Mouse (Mus musculus) kidney, adult 2 months (tissue): Measurements from ENCODE around the gene Ntm. TPM values are rescaled to one million over a fixed set of nuclear protein-coding genes. Genes with fewer than 3 reads are reported as not detected.

ENCODE experiments used
- DNase-seq: peaks from one replicate; pipeline ENCODE4 v3.0.0; 2021
- H3K27ac ChIP-seq: fragments of 200-500 bp; 2 replicates; pipeline ENCODE4 v1.5.1; 2012; ENCODE audit warnings: low read depth, low read length, control low read depth, inconsistent platforms; ENCODE audit not compliant: insufficient read depth
- H3K27me3 ChIP-seq: fragments of 200-500 bp; replicated peaks from 2 replicates; pipeline ENCODE4 v1.6.1; 2012; ENCODE audit warnings: mild to moderate bottlenecking, moderate library complexity, low read length, inconsistent platforms; ENCODE audit not compliant: control insufficient read depth, insufficient read depth
- H3K36me3 ChIP-seq: fragments of 200-500 bp; 2 replicates; pipeline ENCODE4 v1.6.1; 2012; ENCODE audit warnings: mild to moderate bottlenecking, moderate library complexity, low read length, inconsistent platforms; ENCODE audit not compliant: control insufficient read depth, insufficient read depth
- H3K4me1 ChIP-seq: fragments of 200-500 bp; 2 replicates; pipeline ENCODE4 v1.6.1; 2011; ENCODE audit warnings: low read length; ENCODE audit not compliant: control insufficient read depth, insufficient read depth
- H3K4me3 ChIP-seq: fragments of 200-500 bp; 2 replicates; pipeline ENCODE4 v1.5.1; 2011; ENCODE audit warnings: mild to moderate bottlenecking, low read depth, low read length, control low read depth; ENCODE audit not compliant: insufficient read depth
- CTCF ChIP-seq: fragments of 200-500 bp; conservative IDR thresholded peaks from 2 replicates; pipeline ENCODE4 v1.5.1; 2011; ENCODE audit warnings: low read depth, mild to moderate bottlenecking, control low read depth, low read length, moderate library complexity, mixed read lengths; ENCODE audit not compliant: insufficient read depth, insufficient read length
- POLR2A ChIP-seq: fragments of 200-500 bp; IDR thresholded peaks from one replicate; pipeline ENCODE4 v1.6.1; 2011; ENCODE audit warnings: low read depth, low read length, control low read depth
- WGBS: fragments of 180-500 bp; shearing (Covaris S2); methylation state at CpG from one replicate; pipeline ENCODE4 v1.1.7; 2018; 5-methylcytosine and 5-hydroxymethylcytosine counted together
- polyA plus RNA-seq: library from polyadenylated mRNA; depleted of rRNA; stranded (reverse); fragments of >200 nt; gene quantifications from 2 replicates; pipeline ENCODE4 v1.2.3, GENCODE M21; 2012

Ntm gene
- polyA plus RNA-seq, 1 experiment = 0.74 TPM

- Histone ChIP-seq H3K27ac (no peak overlapping the region), H3K27me3 (no peaks in the 10 kb centered on the region), H3K4me1 (no peaks in the 10 kb centered on the region), H3K36me3 (no peaks in the 10 kb centered on the region), H3K4me3 (no peak overlapping the region)
- WGBS = 49% methylated on average over 3 of the region's 3 CpGs
- no peak for DNase-seq
- TF ChIP-seq CTCF (no peak), POLR2A (no peak)
Observed at GRCm38 (mm10) chr9:29523221-29523620, 439.7 kb downstream of the Ntm start.

- WGBS = 32% methylated on average over 2 of the region's 2 CpGs
Observed at GRCm38 (mm10) chr9:29519181-29519580, 443.8 kb downstream of the Ntm start.

GRCm38 (mm10) chr9:29516688-29517087, 446.3 kb downstream of the Ntm start:
- TF ChIP-seq CTCF (no peak), POLR2A (no peak)
- no peaks in the 10 kb centered on the region for H3K27me3 ChIP-seq
- no peaks in the 10 kb centered on the region for H3K36me3 ChIP-seq
- no peak overlapping the region for H3K27ac ChIP-seq
- no peaks in the 10 kb centered on the region for H3K4me1 ChIP-seq
- H3K4me3 ChIP-seq = no peak overlapping the region
- no peak for DNase-seq
- WGBS = 57% methylated on average over 2 of the region's 2 CpGs

More at GRCm38 (mm10) chr9:29519181-29519580, 443.8 kb downstream of the Ntm start:
- H3K27me3 ChIP-seq = no peaks in the 10 kb centered on the region
- no peaks in the 10 kb centered on the region for H3K36me3 ChIP-seq
- TF ChIP-seq POLR2A (no peak), CTCF (no peak)
- no peak overlapping the region for H3K27ac ChIP-seq
- no peaks in the 10 kb centered on the region for H3K4me1 ChIP-seq
- no peak for DNase-seq
- no peak overlapping the region for H3K4me3 ChIP-seq

GRCm38 (mm10) chr9:29514588-29515356, 448.2 kb downstream of the Ntm start:
- 58% methylated on average over 17 of the region's 17 CpGs for WGBS
- DNase-seq = no peak
- Histone ChIP-seq H3K27ac (no peak overlapping the region), H3K36me3 (no peaks in the 10 kb centered on the region), H3K4me1 (no peaks in the 10 kb centered on the region), H3K4me3 (no peak overlapping the region), H3K27me3 (no peaks in the 10 kb centered on the region)
- TF ChIP-seq POLR2A = no peak
- TF ChIP-seq CTCF = no peak

GRCm38 (mm10) chr9:29496002-29496401, 466.9 kb downstream of the Ntm start:
- Histone ChIP-seq H3K4me1 (no peaks in the 10 kb centered on the region), H3K4me3 (no peak overlapping the region), H3K27ac (no peak overlapping the region), H3K27me3 (no peaks in the 10 kb centered on the region), H3K36me3 (no peaks in the 10 kb centered on the region)
- 44% methylated on average over 2 of the region's 2 CpGs for WGBS
- DNase-seq = no peak
- TF ChIP-seq CTCF (no peak), POLR2A (no peak)

- WGBS = 92% methylated on average over 2 of the region's 2 CpGs
Observed at GRCm38 (mm10) chr9:29482272-29482671, 480.7 kb downstream of the Ntm start.

GRCm38 (mm10) chr9:29479051-29479450, 483.9 kb downstream of the Ntm start:
- Histone ChIP-seq H3K27me3 (no peaks in the 10 kb centered on the region), H3K4me1 (no peaks in the 10 kb centered on the region), H3K36me3 (no peaks in the 10 kb centered on the region), H3K27ac (no peak overlapping the region), H3K4me3 (no peak overlapping the region)
- no peak for DNase-seq
- TF ChIP-seq CTCF = no peak
- no peak for TF ChIP-seq POLR2A
- 63% methylated on average over 10 of the region's 10 CpGs for WGBS

More at GRCm38 (mm10) chr9:29482272-29482671, 480.7 kb downstream of the Ntm start:
- Histone ChIP-seq H3K27ac (no peak overlapping the region), H3K4me3 (no peak overlapping the region), H3K27me3 (no peaks in the 10 kb centered on the region), H3K4me1 (no peaks in the 10 kb centered on the region), H3K36me3 (no peaks in the 10 kb centered on the region)
- DNase-seq = no peak
- TF ChIP-seq POLR2A (no peak), CTCF (no peak)

- Histone ChIP-seq H3K36me3 (no peaks in the 10 kb centered on the region), H3K27me3 (no peaks in the 10 kb centered on the region), H3K4me3 (no peak overlapping the region), H3K4me1 (no peaks in the 10 kb centered on the region), H3K27ac (no peak overlapping the region)
- TF ChIP-seq POLR2A (no peak), CTCF (no peak)
- no peak for DNase-seq
- WGBS = 40% methylated on average over 6 of the region's 6 CpGs
Observed at GRCm38 (mm10) chr9:29477219-29477618, 485.7 kb downstream of the Ntm start.
